Mouse (Mus musculus) G1E-ER4 (cell line): ENCODE measurements around the gene Cul7. TPM values are rescaled to one million over a fixed set of nuclear protein-coding genes. Genes with fewer than 3 reads are reported as not detected.

Experiments used
- GATA1 ChIP-seq: IDR thresholded peaks from one replicate; pipeline ENCODE4 v1.8.0; 2012; ENCODE audit warnings: low read length, inconsistent platforms
- polyA plus RNA-seq: library from polyadenylated mRNA; stranded (reverse); fragments of >175 nt; gene quantifications from 2 replicates; pipeline ENCODE4 v1.2.3, GENCODE M21; 2012

Cul7 gene
- polyA plus RNA-seq, 1 experiment, result 94.6 TPM

DNA sequence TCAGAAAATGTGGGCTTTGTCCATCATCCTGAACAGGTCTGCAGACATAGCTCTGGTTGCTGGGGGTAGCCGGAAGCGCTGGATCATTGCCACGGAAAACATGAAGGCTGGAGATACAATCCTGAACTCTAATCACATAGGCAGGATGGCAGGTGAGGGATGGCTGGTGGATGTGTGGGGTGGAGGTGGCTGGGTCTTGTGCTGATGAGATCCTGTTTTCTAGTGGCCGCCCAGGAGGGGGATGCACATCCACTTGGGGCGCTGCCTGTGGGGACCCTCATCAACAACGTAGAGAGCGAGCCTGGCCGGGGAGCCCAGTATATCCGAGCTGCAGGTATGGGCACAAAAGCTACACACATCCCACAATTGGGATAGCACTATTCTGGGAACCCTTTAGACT lies 1.7 kb upstream of the Cul7 start:
- no peak for TF ChIP-seq GATA1

DNA sequence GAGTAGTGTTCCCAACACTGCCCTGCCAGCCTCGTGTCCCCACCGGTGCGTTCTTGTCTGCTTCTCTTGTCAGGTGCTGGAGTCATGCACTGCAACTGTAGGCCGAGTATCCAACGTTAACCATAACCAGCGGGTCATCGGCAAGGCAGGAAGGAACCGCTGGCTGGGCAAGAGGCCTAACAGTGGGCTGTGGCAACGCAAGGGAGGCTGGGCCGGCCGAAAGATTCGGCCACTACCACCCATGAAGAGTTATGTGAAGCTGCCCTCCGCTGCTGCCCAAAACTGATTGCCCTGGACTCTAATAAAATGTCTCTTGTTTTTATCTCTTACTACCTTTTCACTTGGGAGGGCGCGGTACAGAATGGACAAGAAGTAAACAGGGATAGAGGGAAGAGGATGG lies 326 bp upstream of the Cul7 start:
- no peak for TF ChIP-seq GATA1

DNA sequence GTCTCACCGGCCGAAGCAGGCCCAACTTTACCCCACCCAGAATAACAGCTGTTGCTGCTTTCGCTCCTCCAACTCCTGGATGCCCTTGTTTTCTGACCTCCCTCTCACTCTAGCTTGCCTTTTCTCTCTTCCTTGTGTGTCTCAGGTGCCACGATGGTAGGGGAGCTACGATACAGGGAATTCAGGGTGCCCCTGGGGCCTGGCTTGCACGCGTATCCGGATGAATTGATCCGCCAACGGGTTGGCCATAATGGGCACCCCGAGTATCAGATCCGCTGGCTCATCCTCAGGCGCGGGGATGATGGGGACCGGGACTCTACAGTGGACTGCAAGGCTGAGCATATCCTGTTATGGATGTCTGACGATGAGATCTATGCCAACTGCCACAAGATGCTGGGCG lies 1.2 kb downstream of the Cul7 start:
- TF ChIP-seq GATA1, result no peak

DNA sequence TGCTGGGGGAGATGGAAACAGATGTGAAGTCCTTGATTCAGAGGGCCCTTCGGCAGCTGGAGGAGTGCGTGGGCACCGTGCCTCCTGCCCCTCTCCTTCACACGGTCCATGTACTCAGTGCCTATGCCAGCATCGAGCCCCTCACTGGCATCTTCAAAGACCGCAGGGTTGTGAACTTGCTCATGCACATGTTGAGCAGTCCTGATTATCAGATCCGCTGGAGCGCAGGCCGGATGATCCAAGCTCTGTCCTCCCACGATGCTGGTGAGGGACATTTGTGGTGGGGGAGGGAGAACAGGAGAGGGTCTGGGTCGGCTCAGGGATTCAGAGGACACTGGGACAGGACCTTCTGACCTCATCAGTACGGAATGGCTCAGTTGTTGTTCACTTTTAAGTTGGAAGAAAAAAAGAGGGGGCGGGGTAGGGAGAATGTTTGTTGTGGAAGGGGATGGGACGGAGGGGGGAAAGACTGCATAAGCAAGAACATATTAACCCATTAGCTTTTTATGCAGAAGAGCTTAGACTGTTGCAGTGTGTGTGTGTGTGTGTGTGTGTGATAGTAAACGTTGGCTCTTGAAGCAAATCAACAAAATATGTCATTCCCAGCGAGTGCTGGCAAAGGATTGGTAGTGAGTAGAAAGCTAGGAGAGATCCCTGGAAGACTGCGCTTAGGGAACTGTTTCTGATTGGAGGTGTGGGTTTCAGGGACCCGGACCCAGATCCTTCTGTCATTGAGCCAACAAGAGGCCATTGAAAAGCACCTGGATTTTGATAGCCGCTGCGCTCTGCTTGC lies 1.8 kb downstream of the Cul7 start:
- no peak for TF ChIP-seq GATA1

DNA sequence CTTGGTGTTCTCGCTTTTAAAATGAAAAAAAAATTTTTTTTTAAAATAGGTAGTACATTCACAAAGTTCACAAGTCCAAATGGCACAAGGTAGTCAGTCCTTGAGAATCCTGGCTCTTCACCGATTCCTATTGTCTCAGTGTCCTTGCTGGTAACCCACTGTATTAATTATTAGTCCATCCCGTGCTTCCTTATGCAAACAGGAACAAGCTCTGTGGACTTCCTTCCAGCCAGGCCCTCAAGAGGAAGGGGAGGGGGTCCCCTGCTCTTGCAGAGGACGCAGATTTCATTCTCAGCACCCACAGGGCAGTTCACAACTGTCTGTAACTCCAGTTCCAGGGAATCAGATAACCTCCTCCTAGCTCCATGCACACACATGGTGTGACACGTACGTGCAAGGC lies 5.9 kb downstream of the Cul7 start:
- TF ChIP-seq GATA1, result no peak

DNA sequence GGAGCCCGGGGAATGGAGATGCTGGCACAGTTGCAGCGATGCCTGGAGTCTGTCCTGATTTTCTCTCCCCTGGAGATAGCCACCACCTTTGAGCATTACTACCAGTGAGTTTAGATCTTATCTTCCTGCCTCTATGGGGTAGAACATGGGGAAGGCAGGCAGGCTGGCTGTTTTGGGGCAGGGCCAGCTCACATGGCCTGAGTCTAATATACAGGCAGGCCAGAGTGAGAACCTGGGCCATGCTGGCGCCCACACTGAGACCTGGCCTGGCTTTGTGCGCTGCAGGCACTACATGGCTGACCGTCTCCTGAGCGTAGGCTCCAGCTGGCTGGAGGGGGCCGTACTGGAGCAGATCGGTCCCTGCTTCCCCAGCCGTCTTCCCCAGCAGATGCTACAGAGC lies 11.2 kb downstream of the Cul7 start:
- no peak for TF ChIP-seq GATA1

DNA sequence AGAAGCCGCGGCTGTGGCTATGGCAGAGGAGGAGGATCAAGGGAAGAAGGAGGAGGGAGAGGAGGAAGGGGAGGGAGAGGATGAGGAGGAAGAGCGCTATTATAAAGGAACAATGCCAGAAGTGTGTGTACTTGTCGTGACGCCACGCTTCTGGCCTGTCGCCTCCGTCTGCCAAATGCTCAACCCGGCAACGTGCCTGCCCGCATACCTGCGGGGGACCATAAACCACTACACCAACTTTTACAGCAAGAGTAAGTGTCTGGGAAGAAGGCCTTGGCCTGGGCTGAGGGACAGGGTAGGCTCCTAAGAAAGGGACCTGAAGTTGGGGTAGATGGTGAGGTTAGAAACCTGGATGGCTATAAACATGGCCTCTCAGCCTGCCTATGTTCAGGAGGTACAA lies 11.8 kb downstream of the Cul7 start:
- no peak for TF ChIP-seq GATA1

DNA sequence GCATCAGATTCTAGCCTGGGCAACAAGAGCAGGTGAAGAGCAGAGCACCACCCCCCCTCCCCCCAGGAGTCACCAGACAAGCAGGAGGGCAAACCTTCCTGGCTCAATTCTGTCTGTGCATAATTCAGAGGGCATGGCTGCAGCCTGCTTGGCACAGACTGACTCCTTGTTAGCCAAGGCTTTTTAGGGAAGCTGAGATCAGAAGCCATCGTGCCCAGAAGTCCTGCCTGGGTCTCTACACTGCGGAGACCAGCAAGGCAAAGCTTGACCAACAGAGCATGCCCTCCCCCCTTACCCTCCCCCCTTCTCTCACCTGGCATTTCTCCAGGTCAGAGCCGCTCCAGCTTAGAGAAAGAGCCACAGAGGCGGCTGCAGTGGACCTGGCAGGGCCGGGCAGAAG lies 12.6 kb downstream of the Cul7 start:
- TF ChIP-seq GATA1, result no peak

DNA sequence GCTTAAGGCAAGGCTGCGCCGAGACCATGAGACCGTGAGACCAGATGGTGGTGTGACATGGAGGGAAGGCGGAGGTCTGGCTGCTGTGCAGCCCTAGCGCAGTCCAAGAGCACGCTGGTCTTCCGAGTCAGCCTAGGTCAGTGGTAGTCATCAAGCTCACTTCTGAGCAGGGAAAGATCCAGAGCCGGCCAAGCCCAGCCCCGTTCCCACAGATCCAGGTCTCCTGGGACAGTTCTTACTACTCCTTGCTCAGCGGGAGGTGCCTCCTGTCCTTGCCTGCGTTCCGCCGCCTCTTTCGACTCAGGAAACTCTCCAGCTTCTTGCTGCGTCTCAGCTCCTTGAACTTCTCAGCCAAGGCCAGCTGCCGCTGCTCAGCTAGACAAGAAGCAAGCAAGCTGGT lies 17.6 kb downstream of the Cul7 start:
- no peak for TF ChIP-seq GATA1

DNA sequence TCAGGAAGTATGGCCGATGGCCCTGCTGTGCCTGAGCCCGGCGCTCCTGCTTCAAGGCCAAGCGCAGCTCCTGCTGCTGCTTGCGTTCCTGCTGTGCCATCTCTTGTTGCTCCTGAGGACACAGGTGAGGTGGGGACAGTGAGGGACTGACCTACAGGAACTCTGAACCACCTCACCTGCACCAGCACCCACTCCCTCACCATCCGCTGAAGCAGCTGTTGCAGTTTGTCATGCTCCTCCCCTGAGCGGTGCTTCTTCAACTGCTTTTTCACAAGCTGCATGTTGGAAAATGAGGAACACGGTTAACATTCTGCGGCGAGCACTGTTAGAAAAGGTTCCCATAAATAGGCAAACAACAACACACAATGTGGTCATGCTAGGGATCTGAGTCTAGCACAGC lies 19.8 kb downstream of the Cul7 start:
- no peak for TF ChIP-seq GATA1

DNA sequence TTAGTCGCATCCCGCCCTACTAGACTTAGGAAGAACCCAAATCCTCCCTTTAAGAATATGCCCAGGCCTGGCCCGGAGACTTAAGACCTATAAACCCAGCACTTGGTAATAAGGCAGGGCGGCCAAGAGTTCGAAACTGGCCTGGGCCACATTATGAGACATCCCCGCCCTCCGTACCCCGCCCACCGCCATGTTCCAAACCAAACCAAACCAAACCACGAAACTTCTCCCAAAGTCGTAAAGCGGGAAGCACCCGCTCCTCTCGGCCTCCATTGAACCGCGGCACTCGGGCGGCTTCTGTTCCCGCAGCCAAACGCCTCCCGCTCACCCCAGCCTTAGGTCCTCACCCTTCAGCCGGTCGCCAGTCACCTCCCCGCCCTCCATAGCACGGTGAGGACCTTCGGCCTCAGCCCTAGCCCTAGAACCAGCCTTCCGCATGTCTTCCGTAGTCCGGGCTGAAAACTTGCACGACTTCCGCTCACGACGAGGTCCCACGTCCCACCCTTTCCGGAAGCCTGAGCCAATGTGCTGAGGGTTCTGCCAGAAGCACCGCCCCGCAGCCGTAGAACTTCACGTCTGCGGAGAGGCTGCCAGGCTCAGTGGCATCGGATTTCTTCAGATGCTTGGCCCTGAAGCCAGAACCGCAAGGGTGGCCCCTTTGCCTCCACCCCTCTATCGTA lies 23.9 kb downstream of the Cul7 start, which contains the start of gene Rrp36:
Gene Rrp36 (minus strand): TSS at position 503 of the 680 bp plus-strand sequence.
- no peak for TF ChIP-seq GATA1

DNA sequence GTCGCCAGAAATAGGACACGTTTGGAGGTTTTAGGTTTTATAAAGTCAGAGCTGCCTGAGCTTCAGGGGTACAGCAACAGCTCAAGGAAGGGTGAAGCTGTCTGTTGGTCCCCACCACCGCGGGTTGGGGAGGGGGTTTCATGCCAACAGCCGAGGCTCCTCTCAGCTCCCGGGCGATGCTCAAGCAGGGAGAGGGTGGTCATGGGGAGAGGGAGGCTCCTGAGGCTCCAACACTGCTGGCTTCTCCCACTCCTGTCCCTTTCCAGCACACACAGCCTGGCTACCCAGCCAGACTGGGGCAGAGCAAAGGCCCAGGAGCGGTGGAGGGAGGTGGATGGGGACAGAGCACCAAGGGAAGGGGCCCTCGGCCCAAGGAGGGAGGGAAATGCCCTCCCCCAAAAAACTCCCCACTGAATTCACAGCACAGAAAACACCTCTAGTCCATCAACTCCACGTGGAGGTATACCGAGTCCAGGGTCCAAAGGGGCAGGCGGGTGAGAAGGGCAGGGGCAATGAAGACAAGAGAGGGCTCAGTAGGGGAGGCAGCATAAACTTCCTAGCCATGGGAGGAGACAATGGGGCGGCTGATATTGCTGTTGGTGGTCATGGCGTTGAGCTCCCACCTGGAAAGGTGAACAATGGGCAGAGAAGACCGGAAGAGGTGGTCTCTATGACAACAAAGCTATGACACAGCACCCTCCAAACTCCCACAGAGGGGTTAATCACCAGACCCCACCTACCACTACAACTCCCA lies 24.6 kb downstream of the Cul7 start:
- TF ChIP-seq GATA1, result no peak

DNA sequence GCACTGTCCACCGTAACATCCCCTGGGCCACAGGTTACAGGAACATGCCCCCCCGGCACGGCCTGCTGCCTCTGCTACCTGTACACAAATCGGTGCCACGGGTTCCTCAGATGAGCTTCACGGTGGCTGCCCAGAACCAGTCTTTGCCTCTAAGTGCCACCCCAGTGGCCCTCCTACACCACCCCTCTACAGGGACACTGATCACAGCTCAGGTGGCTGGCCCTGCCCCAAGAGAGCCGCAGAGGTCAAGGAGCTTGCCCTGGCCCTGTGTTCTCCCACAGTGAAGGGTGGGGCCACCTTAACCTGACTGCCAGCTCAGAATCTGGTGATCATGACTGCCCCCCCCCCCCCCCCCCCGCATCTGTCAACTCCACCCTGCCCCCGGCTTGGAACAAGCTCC lies 28.3 kb downstream of the Cul7 start, which contains the start of gene Mea1:
Gene Mea1 (plus strand): TSS at position 378 of the 400 bp plus-strand sequence.
- TF ChIP-seq GATA1, result no peak

DNA sequence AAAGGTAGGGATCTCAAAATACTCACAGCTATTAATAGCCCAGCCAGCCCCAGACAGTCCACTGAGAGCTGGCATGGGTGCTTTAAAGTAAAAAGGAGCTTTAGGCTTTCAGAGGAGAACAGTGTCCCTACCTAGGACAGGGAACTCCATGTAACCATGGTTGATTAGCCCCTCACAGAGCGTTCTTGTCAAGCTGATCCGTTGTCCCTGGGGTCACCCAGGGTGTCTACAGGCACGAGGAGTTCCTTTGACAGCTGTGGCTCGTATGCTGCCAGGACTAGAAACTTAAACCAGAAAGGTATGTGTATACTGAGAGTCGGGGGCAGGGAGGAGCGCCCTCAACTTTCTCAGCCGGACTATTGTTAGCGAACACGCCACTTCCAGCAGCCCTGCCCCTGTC lies 28.8 kb downstream of the Cul7 start:
- TF ChIP-seq GATA1, result no peak

DNA sequence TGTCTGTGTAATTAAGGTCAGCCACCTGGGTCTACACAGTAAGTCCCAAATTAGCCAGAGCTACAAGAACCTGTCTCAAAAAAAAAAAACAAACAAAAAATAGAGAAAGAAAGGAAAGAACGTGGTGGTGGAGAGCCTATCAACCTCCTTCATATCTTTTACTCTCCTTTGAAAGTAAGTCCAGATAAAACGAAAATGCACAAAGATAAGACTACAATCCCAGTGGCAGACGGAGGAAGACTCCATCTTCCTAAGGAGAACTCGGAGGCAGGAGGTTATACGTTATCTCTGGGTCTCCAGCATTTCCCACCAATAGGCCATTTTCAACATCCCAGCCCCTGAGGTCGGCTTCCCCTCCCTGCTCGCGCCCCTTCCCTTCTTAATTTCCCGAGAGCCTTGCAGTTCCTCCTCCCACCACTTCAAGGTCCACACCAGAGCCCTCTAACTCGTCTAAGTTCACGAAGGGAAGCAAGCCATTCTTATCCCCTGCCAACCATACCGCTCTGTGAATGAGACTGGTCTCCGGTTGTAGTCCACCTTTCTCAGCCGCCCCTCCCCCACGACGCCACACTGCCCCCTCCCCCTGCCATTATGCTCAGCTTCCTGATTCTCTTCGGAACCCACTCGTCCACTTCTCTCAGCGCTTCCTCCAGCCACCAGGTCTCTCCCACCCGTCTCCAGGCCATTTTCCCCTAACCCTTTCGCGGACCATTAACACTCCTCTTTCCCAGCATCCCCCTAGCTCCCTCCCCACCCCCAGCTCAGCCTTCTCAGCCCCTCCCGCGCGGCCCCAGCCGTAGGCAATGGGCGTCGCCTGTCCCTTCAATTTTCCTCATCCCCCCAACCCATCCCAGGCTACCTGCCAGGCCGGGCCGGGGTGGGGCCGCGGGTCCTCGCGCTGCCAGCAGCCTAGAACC lies 30.0 kb downstream of the Cul7 start:
- TF ChIP-seq GATA1, result no peak
